Mouse (Mus musculus) Muller cell, postnatal 12 days (primary cell): ENCODE measurements around the gene Psat1.

ENCODE experiments used
- DNase-seq: peaks from one replicate; pipeline ENCODE4 v3.0.0-alpha.2; 2015; ENCODE audit errors: inconsistent ontology term

The Psat1 gene

GRCm38 (mm10) chr19:15864129-15864528 lies 83.0 kb downstream of the Psat1 start:
- no peak for DNase-seq

GRCm38 (mm10) chr19:15855379-15855778 lies 91.8 kb downstream of the Psat1 start:
- DNase-seq: no peak
